Mouse (Mus musculus) brown adipose tissue, adult 24 weeks (tissue): Measurements from ENCODE around the gene Tmem201. TPM values are rescaled to one million over a fixed set of nuclear protein-coding genes. Genes with fewer than 3 reads are reported as not detected.

Experiments
- H3K27ac ChIP-seq: fragments of 200-500 bp; replicated peaks from 2 replicates; pipeline ENCODE4 v1.5.1; 2012; ENCODE audit warnings: low read depth, mild to moderate bottlenecking, low read length
- H3K4me1 ChIP-seq: fragments of 200-500 bp; 2 replicates; pipeline ENCODE4 v1.6.1; 2012; ENCODE audit warnings: low read length, mixed read lengths; ENCODE audit not compliant: control insufficient read depth, insufficient read depth, insufficient read length
- H3K4me3 ChIP-seq: fragments of 200-500 bp; 2 replicates; pipeline ENCODE4 v1.5.1; 2012; ENCODE audit warnings: low read depth, mild to moderate bottlenecking, low read length, moderate library complexity; ENCODE audit not compliant: insufficient read depth
- polyA plus RNA-seq: library from polyadenylated mRNA; stranded (reverse); fragments of >200 nt; gene quantifications from 2 replicates; pipeline ENCODE4 v1.2.4, GENCODE M21; 2012; ENCODE audit not compliant: missing spikeins, insufficient read depth, insufficient read length

Gene Tmem201
- polyA plus RNA-seq, 1 experiment, result 9.2 TPM

DNA sequence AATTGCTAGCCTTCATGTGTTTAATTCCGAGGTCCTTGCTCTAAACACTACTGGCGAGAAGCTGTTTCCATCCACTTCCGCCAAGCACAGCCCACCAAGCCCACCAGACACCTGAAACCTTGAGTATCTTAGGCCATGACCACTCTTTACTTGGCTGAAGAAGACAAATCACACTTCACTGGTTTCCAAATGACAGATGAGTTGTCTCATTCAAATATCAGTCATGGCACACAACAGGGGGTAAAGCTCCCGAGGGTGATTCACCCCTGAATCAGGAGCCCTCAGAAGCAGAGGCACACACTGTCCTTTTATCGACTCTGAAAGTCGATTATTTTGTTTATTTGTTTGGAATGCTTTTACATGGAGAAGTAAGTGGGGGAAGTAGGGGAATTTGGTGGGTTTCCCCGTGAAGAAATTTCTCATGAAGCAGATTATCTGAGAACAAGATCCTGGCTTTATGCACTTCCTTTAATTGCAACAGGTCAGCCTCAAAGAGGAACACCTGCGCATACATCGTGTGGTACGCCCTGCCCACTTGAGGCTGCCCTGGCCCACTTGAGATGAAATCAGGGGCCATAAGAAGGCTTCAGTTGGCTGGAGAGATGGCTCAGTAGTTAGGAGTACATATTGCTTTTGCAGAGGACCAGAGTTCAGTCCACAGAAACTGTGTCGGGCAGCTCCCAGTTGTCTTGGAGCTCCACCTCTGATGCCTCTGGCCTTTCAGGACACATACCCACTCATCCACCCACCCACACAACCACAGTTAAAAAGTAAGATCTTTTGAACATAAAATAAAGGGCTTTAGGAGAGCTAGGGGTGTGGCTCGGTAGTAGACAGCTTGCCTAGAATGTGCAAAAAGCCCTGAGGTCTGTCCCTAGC is 47.8 kb downstream of the Tmem201 start:
- H3K4me3 ChIP-seq, result no peak overlapping the region
- no peak overlapping the region for H3K27ac ChIP-seq
- no peaks in the 10 kb centered on the region for H3K4me1 ChIP-seq

DNA sequence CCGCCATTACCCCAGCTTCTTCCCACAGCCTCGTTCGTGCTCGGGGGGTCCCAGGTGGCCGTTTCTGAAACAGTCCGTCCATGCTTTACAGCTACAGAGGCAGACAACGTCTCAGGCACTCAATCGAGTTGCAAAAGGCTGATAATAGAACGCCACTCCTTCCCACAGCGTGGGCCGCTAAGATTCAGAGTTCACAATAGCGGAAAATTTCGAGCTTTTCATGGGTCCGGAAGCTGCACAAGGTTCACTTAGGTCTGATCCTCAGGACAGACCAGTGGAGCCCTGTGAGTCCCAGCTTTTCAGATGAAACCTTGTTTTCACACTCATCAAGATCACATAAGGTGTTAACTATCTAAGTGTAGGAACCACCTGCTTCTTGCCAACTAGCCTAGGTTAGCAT is 49.0 kb downstream of the Tmem201 start:
- Histone ChIP-seq H3K4me1 (no peaks in the 10 kb centered on the region), H3K4me3 (no peak overlapping the region), H3K27ac (no peak overlapping the region)

DNA sequence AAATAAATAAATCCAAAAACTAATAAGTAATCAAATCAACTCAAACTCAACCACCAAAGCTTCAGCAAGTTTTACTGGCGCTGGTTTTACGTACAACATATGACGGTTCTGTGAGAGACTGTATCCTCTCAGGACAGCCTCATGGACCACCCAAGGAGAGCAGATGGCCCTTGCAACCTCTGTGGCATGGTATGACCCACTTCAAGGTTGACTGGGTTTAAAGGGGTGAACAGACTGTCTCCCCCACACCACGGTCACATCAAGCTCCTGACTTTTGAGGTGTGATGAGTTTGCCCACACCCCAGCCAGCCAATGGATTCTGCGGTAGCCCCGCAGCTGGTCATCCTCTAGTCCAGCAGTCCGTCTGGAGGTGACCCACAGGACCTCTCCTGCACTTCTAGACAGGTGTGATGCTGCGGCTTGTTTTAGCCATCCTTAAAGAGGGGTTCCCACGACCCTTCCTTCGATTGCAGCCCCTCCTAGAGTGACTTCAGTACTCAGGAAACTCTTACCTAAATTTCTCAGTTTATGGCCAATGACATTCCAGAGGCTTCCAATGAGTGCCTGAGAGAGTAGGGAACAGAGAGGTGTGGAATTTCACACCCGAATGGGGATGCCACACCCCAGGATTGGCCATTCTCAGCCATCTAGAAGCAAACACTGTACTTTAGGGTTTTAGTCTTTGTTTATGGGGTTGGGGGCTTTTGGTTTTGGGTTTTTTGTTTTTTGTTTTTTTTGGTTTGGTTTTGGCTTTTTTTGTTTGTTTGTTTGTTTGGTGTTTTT is 52.8 kb downstream of the Tmem201 start:
- Histone ChIP-seq H3K27ac (no peak overlapping the region), H3K4me3 (no peak overlapping the region), H3K4me1 (no peaks in the 10 kb centered on the region)

DNA sequence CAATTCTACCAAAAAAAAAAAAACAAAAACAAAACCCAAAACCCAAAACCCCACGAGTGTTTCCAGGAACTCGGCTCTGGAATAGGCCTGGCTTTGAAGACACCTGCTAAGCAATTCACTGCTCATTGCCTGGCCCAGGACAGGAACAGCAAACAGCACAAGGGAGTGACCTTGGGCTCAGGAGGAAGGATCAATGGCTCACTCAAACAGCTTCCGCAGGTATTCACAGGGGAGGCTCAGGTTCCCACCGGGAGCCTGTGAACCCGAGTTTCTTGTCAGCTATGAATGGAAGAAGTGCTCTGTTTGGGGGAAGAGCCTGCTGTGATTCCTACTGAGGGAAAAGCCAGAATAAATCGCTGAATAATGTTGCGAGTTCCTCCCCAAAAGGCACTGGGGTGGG is 54.0 kb downstream of the Tmem201 start:
- Histone ChIP-seq H3K27ac (no peak overlapping the region), H3K4me1 (no peaks in the 10 kb centered on the region; the same call in 1 of the 2 replicates), H3K4me3 (no peak overlapping the region)

DNA sequence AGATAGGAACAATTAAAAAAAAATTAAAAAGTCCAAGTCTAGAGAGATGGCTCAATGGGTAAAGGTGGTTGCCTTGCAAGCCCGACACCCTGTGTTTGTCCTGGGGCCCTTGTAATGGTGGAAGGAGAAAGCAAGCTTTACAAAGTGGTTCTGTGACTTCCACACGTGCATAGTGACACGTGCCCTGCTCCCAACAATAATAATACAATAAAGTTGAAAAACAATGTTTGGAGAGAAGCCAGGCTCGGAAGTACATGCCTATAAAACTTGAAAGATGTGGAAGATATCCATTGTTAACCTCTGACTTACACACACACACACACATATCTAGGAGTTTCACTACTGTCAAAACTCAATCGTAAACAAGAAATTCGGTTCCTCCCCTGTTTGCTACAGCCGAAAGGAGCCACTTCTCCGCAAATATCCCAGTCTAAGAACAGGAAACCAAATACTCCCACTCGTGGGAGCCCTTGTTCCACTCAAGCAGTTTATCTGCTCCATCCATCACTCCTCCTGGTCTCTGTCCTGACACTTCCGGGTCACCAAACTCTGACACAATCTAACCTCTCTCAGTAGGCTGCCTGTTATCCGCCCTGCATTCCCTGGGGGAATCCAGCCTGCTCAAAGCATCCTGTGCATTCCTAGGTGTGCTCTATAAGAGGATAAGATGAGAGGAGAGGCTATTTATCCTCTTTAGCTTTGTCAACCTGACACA is 58.6 kb downstream of the Tmem201 start:
- Histone ChIP-seq H3K4me1 (peaks cover 5% of the 10 kb centered on the region; the same call in 1 of the 2 replicates), H3K4me3 (no peak overlapping the region), H3K27ac (peak overlapping the region; percentile 50)

DNA sequence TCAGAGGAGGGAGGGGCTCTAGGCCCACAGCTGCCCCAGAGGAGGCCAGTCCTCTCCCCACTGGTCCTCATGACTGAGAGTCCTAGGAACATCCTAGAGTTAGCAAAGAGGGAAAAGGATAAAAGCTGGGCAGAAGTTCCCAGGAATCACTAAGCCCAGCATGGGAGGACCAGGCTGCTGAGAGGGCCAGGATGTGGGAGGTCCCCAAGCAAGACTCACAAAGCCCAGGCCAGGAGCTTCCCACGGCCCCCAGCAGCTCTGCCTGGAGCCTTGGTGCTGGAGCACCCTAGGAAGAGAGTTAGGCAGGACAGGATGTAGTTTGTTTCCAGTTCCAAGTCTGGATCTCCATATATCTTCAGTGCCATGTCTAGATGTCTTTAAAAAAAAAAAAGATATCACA is 59.8 kb downstream of the Tmem201 start:
- no peak overlapping the region for H3K27ac ChIP-seq
- H3K4me3 ChIP-seq, result no peak overlapping the region
- H3K4me1 ChIP-seq, result peaks cover 5% of the 10 kb centered on the region; the same call in 1 of the 2 replicates

DNA sequence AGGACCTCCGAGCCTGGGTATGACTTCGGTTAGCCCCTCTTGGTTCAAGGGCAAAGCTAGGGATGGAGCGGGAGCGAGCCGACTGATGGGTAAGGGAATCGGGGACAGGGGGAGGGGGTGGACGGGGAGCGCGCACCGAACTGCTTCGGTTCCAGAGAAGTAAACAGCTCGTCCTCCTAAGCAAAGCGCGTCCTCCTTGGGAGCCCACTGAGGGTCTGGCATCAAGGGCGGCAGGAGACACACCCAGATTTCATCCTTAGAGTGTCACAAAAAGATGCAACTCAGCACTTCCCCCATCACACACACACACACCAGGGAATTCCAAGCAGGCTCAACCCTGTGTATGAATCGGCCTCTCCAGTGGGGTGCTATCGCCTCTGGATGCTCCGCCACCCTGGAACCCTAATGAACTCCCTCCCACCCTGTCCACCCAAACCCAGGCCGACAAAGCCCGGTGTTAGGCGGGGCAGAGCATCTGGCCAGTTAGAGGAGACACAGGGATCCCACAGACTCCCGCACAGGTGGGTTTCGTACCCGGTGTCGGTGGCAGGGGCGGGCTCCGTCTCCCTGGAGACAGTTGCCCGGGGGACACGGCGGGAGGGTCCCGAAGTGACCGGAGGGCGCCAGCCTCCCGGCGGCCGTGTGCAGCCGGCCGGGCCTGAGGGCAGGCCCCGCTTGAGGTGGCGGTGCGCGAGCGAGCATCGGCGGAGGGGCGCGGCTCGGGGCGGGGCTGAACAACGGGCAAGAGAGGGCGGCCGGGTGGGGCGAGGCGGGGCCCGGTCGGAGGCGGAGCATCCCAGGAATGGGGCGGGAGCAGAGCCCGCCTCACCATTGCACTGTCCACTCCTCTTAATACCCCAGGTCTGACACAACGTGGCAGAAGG is 62.2 kb downstream of the Tmem201 start:
- no peak overlapping the region for H3K27ac ChIP-seq
- peaks cover 5% of the 10 kb centered on the region; the same call in 1 of the 2 replicates for H3K4me1 ChIP-seq
- H3K4me3 ChIP-seq, result peak overlapping the region; percentile 64

DNA sequence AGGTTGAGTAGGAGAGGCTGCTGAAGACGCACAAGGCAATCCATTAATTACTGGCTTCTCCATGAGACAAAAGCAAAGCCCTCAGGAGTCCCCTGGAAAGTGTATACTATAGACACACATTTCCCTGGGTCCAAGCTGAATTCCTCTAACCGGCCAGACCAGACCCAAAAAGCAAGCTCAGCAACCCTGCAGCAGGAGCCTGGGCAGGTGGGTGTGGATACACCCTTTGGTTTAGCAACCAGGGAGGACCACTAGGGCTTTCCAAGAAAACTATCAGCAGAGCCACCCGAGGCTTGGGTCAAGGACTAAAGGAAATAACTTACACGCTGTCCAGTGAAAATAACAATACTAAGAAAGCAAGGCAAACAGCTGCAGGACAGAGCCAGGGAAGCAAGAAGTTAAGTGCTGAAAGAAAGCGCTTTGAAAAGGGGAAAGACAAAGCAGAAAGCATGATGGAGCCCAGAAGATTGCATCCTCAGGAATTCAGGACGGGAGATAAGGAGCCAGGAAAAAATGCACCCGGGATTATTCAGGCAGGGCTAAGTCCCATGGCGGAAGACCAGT is 62.9 kb downstream of the Tmem201 start:
- Histone ChIP-seq H3K4me1 (peaks cover 5% of the 10 kb centered on the region; the same call in 1 of the 2 replicates), H3K27ac (no peak overlapping the region), H3K4me3 (0 out of 2 replicates have a peak overlapping the region, but pooled peaks have one; percentile 64)

DNA sequence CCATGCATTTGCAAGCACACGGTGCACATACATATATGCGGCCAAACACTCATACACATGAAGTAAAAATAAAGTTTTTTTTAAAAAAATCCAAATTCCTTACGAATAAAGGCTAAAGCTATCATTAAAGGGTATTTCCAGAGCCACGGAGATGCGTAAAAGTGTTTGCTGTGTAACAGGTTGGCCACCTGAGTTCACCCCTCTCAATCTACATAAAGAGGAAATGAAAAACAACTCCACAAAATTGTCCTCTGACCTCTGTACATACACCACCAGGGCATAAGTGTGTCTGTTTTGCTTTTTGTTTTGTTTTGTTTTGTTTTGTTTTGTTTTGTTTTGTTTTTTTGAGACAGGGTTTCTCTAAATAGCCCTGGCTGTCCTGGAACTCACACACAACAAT is 65.1 kb downstream of the Tmem201 start:
- no peak overlapping the region for H3K27ac ChIP-seq
- H3K4me3 ChIP-seq, result no peak overlapping the region
- H3K4me1 ChIP-seq, result peaks cover 1% of the 10 kb centered on the region; the same call in 1 of the 2 replicates

DNA sequence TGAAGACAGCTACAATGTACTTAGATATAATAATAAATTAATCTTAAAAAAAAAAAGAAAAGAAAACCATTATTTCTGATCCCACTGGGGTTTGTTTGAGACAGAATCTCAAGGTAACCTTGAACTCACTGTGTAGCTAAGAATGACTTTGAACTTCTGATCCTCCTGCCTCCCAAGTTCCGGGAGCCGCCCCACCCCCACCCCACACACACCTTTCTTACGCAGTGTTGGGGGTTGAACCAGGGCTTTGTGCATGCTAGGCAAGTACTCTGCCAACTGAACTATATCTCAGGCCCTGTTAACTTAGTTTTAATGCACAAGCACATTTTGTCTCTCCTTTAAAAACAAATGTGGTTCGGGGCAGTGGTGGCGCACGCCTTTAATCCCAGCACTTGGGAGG is 66.7 kb downstream of the Tmem201 start:
- H3K27ac ChIP-seq, result no peak overlapping the region
- no peak overlapping the region for H3K4me3 ChIP-seq
- H3K4me1 ChIP-seq, result no peaks in the 10 kb centered on the region

DNA sequence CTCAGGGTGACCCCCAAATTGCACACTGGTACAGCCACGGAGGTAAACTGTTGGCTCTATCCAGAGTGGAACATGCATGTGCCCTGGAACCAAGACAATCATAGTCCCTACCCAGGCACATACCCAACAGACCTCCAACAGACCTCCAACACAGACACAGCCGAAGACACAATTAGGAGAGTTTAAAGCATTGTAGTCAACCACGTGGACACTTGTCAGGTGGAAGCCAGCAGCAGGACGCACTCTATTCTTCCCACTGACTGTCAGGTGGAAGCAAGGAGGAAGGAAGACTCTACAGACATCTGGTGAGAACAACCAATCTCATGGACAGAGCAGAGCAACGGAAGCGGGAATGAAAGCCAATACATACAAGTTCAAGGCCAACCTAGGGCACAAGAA is 72.2 kb downstream of the Tmem201 start:
- H3K27ac ChIP-seq, result 0 out of 2 replicates have a peak overlapping the region, but pooled peaks have one; percentile 8
- H3K4me3 ChIP-seq, result no peak overlapping the region
- H3K4me1 ChIP-seq, result no peaks in the 10 kb centered on the region
